Mouse (Mus musculus) c-Kit-negative CD71-positive TER-119-positive erythroid progenitor cells, embryonic 14.5 days (primary cell): ENCODE results near the gene Lyrm7.

ENCODE experiments used
- DNase-seq: peaks from one replicate; pipeline ENCODE4 v3.0.0-alpha.2; 2013; ENCODE audit warnings: low read depth, low spot score

Lyrm7 gene

DNA sequence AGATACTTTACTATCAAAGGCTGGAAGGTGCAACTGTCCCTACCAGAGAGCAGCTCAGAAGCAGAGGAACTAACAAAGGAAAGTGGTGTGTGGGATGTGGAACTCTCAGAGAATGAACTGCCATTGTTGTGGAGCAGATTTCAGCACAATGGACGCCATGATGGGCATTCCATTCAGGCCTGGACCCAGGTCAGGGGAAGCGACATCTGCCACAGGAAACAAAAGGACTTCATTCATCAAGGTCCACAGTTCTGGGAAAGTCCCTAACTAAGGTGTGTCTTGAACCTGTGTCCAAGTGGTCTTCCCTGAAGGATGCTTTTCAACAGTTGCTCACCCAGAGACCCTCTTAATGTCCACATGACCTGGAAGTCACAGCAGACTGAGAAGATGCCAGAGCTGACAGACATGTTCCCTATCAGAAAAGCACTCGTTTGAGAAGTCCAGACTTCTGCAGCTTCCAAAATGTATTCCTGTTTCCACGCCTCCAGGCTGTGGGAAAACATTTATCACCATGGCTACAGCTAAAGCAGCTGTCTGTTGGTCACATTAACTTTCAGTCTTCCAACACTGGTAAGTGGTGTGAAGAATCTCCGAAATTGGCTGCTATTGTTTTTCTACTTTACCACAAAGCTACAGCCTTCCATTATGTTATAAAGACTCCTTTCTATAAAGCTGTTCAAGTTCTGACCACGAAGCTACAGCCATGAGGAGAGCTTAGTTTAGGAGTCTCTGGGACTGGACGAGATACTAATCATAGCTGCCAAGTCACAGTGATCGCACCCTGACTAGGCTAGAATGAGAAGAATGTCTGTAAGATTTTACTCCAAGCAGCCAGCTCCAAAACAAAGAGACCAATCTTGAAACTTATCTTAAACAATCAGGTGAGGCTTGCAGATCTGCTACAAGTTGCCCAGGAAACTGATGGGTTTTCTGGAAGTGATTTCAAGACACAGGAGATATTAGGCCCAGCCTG is 15.0 kb downstream of the Lyrm7 start:
- no peak for DNase-seq

DNA sequence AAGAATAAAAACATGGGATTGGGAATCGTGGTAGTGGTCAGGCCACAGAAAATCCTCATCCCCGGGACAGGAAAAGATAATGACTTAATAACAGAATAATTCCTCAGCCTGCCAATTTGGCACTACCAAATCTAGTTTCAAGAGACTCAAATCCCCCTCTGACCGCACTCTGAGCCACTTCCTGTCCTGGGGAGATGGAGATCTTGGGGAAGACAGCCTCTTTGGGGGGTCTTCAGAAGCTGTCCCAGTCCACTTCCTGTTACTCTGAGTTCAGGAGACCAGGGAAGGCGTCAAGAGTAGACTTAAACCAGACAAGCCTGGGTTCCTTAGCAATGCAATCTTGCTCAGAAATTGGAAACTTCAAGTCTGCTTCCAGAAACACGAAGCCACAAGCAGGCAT is 15.8 kb downstream of the Lyrm7 start:
- DNase-seq = no peak

- no peak for DNase-seq
Measured at GRCm38 (mm10) chr11:54844424-54844823, 16.3 kb downstream of the Lyrm7 start.

- no peak for DNase-seq
Measured at GRCm38 (mm10) chr11:54840891-54841290, 19.8 kb downstream of the Lyrm7 start.

- DNase-seq = no peak
Measured at GRCm38 (mm10) chr11:54839696-54840095, 21.0 kb downstream of the Lyrm7 start.

- no peak for DNase-seq
Measured at GRCm38 (mm10) chr11:54836106-54836505, 24.6 kb downstream of the Lyrm7 start.

DNA sequence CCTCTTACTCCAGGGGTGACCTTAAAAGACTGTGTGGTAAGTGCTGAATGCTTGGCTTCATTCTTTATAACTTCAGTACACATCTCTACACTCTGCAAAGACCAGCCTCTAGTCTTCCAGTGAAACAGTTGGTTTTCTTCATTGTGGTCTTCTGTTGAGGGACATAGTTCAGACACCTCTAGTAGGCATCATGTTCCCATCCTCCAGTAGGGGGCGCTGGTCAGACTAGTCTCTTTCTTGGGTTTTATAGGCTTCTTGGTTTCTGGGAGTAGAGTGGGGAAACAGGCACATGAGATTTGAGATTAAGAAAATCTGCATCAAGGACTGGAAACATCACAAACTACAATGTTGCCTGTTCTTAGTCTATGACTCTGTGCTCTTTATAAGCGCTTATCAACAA is 26.1 kb downstream of the Lyrm7 start:
- DNase-seq = peak; percentile 44

- DNase-seq = no peak
Measured at GRCm38 (mm10) chr11:54833833-54834232, 26.9 kb downstream of the Lyrm7 start.

DNA sequence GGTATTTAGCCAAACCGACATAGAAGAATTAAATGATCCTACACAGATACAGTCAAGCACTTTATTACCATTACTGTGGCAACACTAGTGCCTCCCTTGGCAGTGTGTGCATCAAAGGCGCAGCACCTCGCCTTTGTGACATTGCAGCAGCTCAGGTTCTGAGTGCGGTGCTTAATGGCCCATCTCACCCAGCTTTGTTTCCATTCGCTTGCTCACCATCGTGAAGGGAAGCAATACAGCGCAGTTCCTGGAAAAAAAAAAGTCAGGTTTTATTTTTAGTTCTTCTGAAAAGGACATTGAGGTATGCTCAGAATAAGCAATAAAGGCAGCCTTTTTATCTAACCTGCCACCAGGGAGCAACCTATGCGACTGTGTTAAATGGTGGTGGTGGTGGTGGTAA is 33.9 kb downstream of the Lyrm7 start:
- DNase-seq = no peak

DNA sequence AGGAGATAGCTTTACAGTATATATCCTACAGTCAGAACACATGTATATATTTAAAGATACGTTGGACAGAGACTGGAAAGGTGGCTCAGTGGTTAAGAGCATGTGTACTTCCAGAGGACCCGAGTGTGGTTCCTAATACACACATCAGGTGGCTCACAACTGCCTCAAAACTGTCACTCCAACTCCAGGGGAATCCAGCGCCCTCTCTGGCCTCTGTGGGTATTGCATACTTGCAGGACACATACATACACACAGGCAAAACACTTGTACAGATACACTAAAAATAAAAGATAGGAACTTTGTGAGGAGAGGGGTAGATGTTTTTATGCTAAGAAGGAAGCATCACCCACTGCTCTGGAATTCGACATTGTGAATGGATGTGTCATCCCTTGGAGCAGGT is 34.9 kb downstream of the Lyrm7 start:
- no peak for DNase-seq

DNA sequence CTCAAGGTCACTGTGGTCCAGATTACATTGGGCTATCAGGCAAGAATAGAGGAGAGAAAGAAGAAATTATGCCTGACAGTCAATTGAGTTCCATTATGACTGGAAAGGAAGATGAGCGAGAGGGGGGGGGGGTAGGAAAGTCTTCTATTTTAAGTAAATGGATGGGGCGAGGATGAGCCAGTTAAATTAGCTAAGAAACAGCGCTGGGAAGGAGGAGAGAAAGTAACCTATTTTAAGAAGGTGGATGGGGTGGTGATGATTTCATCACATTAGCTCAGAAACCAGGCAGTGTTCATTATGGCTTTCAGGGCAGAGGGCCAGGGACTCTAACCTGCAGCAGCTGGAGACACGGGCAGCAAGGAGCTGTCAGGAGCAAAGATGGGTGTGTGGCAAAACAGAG is 37.2 kb downstream of the Lyrm7 start:
- DNase-seq = no peak

DNA sequence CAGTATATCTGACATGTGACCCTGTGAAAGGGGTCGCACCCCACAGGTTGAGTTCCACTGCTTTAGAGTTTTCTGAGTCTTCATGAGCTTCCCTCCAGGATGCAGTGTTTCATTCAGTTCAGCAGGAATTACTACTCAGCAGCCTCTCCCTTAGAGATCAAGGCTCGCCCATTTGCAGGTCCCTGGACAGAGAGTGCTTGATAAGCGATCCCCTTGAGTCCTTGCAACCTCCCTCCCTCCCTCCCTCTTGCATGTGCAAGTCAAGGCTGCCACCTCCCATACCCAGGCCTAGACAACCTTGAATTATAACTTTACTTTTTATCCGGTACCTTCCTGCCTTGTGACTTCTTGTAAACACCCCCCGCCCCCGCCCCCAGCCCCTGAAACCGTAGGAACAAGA is 41.2 kb downstream of the Lyrm7 start:
- DNase-seq = no peak

DNA sequence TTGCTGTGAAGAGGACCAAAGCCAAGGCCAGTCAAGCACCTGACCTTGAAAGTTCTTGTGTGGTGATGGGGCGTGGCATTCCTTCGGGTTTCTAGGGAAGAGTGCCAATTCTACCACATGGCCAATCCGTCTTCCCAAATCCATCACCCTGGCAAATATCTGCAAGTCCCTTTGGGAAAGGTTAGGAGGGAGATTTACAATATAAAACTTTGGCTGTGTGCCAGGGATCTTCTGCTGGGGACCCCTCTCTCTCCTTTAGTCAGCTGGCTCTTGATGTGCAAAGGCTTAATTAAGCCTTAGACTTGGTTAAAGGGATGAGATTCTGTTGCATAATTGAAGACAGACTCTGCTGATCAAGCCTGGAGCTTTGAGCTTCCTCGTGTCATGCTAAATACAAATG is 43.3 kb downstream of the Lyrm7 start:
- DNase-seq = no peak

DNA sequence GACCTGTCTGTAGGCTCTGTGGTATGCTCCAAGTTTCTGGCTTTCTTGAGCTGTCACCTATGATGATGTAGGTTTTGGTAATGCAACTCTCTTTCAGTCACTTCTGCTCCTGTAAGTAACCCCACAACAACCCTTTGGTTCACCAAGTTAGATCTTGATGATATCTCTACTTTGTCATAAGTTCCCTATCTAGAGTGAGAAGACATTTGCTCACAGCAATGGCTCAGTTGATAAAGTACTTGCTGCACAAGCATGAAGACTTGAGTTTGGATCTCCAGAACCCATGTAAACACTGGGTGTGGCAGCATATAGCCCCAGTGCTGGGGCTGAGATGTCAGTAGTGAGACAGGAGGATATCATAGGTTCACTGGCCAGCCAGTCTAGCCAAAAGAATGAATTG is 45.1 kb downstream of the Lyrm7 start:
- no peak for DNase-seq

DNA sequence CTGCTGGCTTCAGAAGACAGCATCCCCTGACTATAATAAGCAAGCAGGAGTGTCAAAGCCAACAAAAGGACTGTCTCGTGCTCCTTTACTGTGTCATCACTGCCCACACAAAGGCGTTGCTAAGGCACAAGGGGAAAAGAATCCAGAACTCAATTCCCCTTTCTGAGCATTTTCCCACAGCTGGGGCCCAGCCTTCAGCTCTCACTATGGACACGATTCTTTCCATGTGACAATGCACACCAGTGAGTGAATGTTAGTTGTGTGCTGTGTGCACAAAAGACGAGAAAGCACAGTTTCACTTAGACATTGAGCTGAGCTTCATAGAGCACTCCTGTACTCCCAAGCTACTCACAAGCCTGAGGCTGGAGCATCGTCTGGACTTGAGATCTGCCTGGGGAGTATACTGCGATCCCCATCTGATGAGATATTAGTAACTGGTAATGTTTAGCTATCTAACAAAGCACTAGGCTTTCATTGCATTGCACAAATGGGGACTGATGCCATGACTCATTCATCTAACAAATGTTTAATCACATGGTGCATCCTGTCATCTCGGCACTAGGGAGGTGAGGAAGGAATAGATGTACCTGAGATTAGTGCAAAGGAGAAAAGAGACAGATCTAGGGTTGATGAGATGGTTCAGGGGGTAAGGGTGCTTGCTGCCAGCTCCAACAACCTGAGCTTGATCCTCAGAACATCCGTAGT is 47.8 kb downstream of the Lyrm7 start:
- DNase-seq = no peak

GRCm38 (mm10) chr11:54812314-54812713 is 48.4 kb downstream of the Lyrm7 start:
- no peak for DNase-seq

DNA sequence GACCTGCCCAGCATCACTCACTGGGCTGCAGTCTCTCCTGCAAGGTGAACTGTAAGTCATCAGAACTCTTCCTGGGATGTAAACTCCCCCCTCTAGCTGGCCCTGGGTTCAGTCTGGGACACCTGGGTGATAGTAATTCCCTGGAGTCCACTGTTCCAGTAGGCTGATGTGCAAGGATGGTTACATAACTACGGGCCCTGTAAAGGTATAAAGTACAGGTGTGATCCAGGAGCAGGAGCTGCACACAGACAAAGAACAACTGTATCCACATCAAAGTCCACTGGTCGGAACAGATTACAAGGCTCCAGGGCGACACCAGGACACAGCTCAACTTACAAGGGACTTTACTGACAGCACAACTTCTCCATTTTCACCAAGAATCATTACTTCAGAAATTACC is 49.7 kb downstream of the Lyrm7 start:
- no peak for DNase-seq

- DNase-seq = no peak
Measured at GRCm38 (mm10) chr11:54809582-54809981, 51.1 kb downstream of the Lyrm7 start.

GRCm38 (mm10) chr11:54808177-54808576 is 52.5 kb downstream of the Lyrm7 start:
- no peak for DNase-seq

DNA sequence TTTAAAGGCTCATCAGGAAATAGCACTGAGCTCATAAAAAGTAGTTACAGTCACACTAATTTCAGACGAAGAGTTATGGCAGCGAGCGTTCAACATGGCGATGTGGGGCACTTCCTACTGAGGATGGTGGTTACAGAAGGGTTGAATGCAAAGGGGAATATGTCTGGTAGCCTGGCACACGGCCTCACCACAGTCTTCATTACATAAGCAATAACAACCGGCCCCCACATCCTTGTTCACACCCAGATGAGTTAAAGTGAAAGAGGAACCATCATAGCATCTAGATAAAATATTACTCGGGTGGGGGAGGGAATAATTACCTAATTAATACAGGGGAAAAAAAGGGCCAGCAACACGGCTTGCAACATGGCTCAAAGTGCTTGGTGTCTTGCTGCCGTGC is 53.0 kb downstream of the Lyrm7 start:
- no peak for DNase-seq

DNA sequence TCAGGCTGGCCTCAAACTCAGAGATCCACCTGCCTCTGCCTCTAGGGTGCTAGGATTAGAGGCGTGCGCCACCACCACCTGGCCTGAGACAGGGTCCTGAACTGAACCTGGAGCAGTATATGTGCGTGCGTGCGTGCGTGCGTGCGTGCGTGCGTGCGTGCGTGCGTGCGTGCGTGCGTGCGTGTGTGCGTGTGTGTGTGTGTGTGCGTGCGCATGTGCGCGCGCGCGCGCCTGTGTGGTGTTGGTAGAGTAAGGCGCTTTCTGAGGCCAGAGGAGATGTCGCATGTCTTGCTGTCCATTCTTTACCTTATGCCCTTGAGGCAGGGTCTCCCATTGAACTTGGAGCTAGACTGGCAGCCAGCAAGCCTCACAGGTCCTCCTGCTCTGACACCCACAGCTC is 53.8 kb downstream of the Lyrm7 start:
- no peak for DNase-seq

- DNase-seq = no peak
Measured at GRCm38 (mm10) chr11:54805196-54805595, 55.5 kb downstream of the Lyrm7 start.

- no peak for DNase-seq
Measured at GRCm38 (mm10) chr11:54802621-54803020, 58.1 kb downstream of the Lyrm7 start.
